Mouse (Mus musculus) cerebral cortex, adult 2 months (tissue): ENCODE data around the gene Cfap73.

Experiments used
- WGBS: fragments of 180-500 bp; shearing (Covaris S2); methylation state at CpG from one replicate; pipeline ENCODE4 v1.1.7; 2018; 5-methylcytosine and 5-hydroxymethylcytosine counted together

Gene Cfap73

DNA sequence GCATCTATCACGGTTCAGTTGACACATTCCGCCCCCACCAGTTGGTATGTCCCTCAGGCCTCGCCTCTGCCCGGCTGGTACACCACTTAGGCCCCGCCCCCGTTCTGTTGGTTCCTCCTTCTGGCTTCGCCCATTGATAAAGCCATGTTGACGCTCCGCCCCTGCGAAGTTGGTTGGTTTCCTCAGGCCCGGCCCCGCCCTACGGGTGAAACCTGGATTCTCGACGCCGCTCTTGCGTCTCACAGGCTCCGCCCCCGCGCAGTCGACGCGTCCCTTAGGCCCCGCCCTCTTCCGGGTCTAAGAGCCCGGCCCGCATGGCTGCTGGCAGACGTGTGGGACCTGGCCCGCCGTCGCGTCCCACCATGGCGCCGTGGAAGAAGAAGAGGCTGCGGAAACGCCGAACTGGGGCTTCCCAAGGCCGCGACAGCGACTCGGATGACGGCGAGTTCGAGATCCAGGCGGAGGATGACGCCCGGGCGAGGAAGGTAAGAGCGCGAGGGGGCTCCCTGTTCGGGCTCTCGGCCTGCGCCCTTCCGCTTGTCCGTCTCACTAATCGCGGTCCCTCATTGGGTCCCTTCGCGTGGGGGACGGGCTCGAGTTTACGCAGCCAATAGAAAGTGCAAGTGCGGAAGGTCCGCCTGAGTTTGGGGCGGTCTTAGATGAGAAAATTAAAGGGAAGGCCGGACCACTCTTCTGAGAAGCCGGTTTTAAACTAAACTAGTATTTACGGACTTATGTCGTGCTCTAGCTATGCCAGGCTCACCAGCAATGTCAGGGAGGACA is 21.0 kb downstream of the Cfap73 start:
- under 1% methylated on average over 69 of the region's 69 CpGs for WGBS

GRCm38 (mm10) chr5:120612442-120612821 is 21.6 kb downstream of the Cfap73 start, which contains the start of the genes Rita1 and Ddx54:
Gene Rita1 (minus strand): TSS chr5:120612589.
Gene Ddx54 (plus strand): TSS chr5:120612739.
- under 1% methylated on average over 22 of the region's 22 CpGs for WGBS

- 43% methylated on average over 8 of the region's 8 CpGs for WGBS
These were observed 22.6 kb downstream of the Cfap73 start for GRCm38 (mm10) chr5:120611416-120611815.

GRCm38 (mm10) chr5:120610906-120611305 is 23.1 kb downstream of the Cfap73 start:
- 84% methylated on average over 5 of the region's 5 CpGs for WGBS

DNA sequence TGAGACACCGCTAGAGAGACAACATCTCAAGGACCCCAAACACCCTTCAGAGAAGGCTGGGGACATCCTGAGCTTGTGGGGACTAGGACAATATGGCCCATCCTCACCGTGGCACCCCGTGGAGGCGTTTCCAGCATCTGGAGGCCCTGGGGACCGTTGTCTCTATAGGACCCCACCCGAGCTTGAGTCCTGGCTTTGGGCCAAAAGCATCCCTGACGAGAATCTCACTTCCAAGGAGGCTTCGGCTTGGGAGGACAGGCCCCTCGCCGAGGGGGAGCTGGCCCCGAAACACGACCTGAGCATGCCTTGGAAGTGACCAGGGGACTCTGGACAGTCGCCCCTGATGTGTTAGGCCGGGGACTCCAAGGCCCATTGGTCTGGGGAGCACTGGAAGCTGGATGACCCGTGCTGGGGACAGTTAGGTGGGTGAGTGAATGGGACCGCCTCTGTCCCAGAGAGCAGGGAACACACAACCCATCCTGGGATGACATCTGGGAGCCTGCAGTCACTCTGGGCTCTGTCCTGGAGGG is 24.7 kb downstream of the Cfap73 start:
- 77% methylated on average over 16 of the region's 16 CpGs for WGBS

GRCm38 (mm10) chr5:120607335-120607734 is 26.7 kb downstream of the Cfap73 start:
- WGBS: 75% methylated on average over 3 of the region's 3 CpGs

GRCm38 (mm10) chr5:120606590-120607200 is 27.3 kb downstream of the Cfap73 start:
- 68% methylated on average over 25 of the region's 25 CpGs for WGBS

- WGBS: 0% methylated on average over 8 of the region's 8 CpGs
These were observed 28.3 kb downstream of the Cfap73 start for GRCm38 (mm10) chr5:120605688-120606087.

- WGBS: 3% methylated on average over 10 of the region's 10 CpGs
These were observed 28.8 kb downstream of the Cfap73 start for GRCm38 (mm10) chr5:120605241-120605661.

DNA sequence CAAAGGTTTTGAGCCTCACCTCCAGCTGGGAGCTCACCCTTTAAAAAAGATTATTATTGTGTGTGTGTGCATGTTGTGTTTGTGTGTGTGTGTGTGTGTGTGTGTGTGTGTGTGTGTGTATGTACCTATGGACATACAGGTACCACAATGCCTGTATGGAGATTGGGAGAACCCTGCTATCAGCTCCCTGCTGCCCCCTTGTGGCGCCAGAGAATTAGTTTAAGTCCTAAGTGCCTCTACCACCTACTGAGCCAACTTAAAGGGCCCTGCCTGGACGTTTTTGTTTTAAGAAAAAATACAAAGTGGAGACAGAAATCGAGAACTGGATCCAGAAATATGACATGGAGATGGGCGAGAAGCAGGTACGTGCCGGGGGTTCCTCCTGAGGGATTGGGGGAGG is 29.2 kb downstream of the Cfap73 start:
- WGBS: 3% methylated on average over 6 of the region's 6 CpGs

- 63% methylated on average over 7 of the region's 7 CpGs for WGBS
These were observed 30.5 kb downstream of the Cfap73 start for GRCm38 (mm10) chr5:120603515-120603914.

- WGBS: 94% methylated on average over 12 of the region's 12 CpGs
These were observed 31.8 kb downstream of the Cfap73 start for GRCm38 (mm10) chr5:120602210-120602609.

DNA sequence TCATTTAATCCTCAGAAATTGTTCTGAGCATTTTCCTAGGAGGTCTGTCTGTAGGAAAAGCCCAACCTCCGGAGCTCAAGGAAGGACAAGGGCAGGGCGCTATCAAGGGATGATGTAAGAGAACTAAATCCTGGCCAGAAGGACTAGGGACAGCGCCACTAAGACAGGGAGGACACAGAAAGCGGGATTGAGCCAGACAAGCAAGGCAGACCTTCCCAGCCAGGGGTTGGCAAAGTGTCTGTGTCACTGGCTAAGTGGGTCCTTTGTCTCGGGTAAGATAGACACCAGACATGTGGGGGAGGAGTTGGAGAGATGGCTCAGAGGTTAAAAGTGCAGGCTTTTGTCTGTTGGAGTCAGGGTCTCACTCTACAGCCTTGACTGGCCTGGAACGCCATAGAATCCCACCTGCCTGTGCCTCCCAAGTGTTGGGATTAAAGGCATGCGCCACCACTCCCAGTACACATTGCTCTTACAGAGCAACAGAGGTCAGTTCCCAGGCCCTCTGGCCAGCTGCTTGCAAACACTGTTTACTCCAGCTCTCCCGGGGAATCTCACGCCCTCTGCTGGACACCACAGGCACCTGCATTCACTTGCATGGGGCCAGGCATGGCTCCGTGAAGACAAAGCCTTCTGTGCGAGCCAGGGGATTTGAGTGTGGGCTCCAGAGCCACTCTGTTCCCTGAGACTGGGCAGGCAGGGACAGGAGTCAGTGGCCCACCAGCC is 32.9 kb downstream of the Cfap73 start:
- 61% methylated on average over 11 of the region's 11 CpGs for WGBS

GRCm38 (mm10) chr5:120599625-120600024 is 34.4 kb downstream of the Cfap73 start:
- WGBS: 93% methylated on average over 6 of the region's 6 CpGs

DNA sequence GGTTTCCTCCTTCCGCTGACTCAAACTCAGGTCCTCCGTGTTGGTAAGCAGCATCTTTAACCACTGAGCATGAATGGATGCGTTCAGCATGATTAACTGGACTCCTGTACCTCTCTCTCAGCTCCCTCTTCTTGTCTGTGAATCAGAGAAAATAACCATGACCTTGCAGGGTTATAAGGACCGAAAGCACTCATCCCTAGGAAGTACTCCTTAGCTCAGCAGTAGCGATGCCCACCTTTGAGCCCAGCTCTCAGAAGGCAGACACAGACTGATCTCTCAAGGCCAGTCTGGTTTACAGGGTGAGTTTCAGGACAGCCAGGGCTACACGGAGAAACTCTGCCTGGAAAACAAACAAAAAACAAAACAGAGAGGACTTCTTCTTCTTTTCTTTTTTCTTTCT is 39.5 kb downstream of the Cfap73 start:
- WGBS: 92% methylated on average over 6 of the region's 6 CpGs

- WGBS: 74% methylated on average over 7 of the region's 7 CpGs
These were observed 41.9 kb downstream of the Cfap73 start for GRCm38 (mm10) chr5:120592141-120592540.

GRCm38 (mm10) chr5:120590356-120591010 is 43.6 kb downstream of the Cfap73 start:
- 81% methylated on average over 16 of the region's 16 CpGs for WGBS

DNA sequence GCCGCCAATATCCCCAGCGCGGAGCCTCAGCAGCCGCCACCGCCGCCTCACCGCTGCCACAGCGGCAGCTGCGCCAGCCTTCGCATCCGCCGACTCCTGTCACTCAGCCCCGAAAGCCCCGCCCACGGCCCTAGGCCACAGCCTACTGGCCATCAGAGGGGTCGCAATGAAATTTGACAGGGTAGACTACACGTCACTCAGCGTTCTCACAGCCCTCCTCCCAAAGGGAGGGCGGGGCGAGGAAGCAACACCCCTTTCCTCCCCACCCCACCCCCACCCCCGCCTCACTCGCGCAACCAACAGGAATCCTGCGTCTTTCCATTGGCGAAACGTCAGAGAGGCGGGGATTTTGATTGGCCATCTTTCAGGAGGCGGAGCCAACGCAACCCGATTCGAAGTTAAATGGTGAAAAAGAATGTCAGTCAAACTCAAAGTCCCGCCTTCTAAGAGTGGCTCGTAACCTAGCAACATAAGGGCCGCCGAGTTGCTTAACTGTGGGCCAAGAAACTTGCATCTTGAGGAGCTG is 45.4 kb downstream of the Cfap73 start, which contains the start of the genes Tpcn1 and Iqcd:
Tpcn1 (minus strand) TSS at position 105 of the 526 bp plus-strand sequence.
Iqcd (plus strand) TSS at position 448 of the 526 bp plus-strand sequence.
- under 1% methylated on average over 35 of the region's 35 CpGs for WGBS

GRCm38 (mm10) chr5:120587940-120588568 is 46.0 kb downstream of the Cfap73 start:
- 1% methylated on average over 28 of the region's 29 CpGs for WGBS

DNA sequence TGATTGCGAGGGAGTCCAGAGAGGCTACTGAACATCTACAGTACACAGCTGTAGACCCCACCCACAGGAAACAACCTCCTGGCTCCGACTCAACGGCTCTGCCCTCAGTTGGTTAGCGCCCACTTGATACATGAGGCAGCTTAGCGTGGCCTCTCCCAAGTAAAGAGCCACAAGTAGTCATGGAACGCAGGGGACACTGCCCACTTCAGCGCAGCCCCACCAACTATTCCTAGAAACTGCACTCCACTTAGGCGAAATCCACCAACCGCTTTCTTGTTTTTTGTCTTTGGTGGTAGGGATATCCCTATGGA is 46.5 kb downstream of the Cfap73 start:
- 9% methylated on average over 9 of the region's 9 CpGs for WGBS
